Mouse (Mus musculus) cortical plate, adult 2 months (tissue): ENCODE results near the gene Pcx. TPM values are rescaled to one million over a fixed set of nuclear protein-coding genes. Genes with fewer than 3 reads are reported as not detected.
A peak's percentile ranks its signal among the peaks of the same experiment; 100 is the strongest.

Experiments
- H3K27ac ChIP-seq: fragments of 200-500 bp; 2 replicates; pipeline ENCODE4 v1.5.1; 2012; ENCODE audit warnings: low read length, control low read depth, inconsistent platforms; ENCODE audit not compliant: insufficient read depth
- H3K4me1 ChIP-seq: fragments of 200-500 bp; 2 replicates; pipeline ENCODE4 v1.6.1; 2011; ENCODE audit warnings: low read length; ENCODE audit not compliant: control insufficient read depth, insufficient read depth
- H3K4me3 ChIP-seq: fragments of 200-500 bp; 2 replicates; pipeline ENCODE4 v1.5.1; 2011; ENCODE audit warnings: mild to moderate bottlenecking, low read length, control low read depth; ENCODE audit not compliant: insufficient read depth
- CTCF ChIP-seq: fragments of 200-500 bp; IDR thresholded peaks from 2 replicates; pipeline ENCODE4 v1.5.1; 2011; ENCODE audit warnings: mild to moderate bottlenecking, control low read depth, low read length; ENCODE audit not compliant: insufficient read depth; ENCODE audit errors: extremely low read depth
- POLR2A ChIP-seq: fragments of 200-500 bp; IDR thresholded peaks from 2 replicates; pipeline ENCODE4 v1.6.1; 2011; ENCODE audit warnings: mild to moderate bottlenecking, low read length, control low read depth; ENCODE audit not compliant: insufficient read depth; ENCODE audit errors: extremely low read depth
- polyA plus RNA-seq: library from polyadenylated mRNA; depleted of rRNA; stranded (reverse); fragments of >200 nt; gene quantifications from 2 replicates; pipeline ENCODE4 v1.2.3, GENCODE M21; 2012

Pcx gene
- polyA plus RNA-seq, 1 experiment: 41.4 TPM

GRCm38 (mm10) chr19:4511116-4511841, 1.0 kb downstream of the Pcx start:
- Histone ChIP-seq H3K4me3 (peak overlapping the region; percentile 46), H3K4me1 (peaks cover 2% of the 10 kb centered on the region; the same call in 1 of the 2 replicates), H3K27ac (no peak overlapping the region)
- TF ChIP-seq POLR2A: no peak
- TF ChIP-seq CTCF: no peak

- no peak overlapping the region for H3K4me3 ChIP-seq
- H3K4me1 ChIP-seq: peaks cover 5% of the 10 kb centered on the region
- TF ChIP-seq CTCF: no peak
- TF ChIP-seq POLR2A: no peak
- H3K27ac ChIP-seq: no peak overlapping the region
Observed at GRCm38 (mm10) chr19:4513236-4513858, 3.1 kb downstream of the Pcx start.

- H3K27ac ChIP-seq: no peak overlapping the region
- no peak for TF ChIP-seq POLR2A
- TF ChIP-seq CTCF: no peak
Observed at GRCm38 (mm10) chr19:4515746-4516145, 5.5 kb downstream of the Pcx start.

GRCm38 (mm10) chr19:4516288-4516687, 6.0 kb downstream of the Pcx start:
- Histone ChIP-seq H3K4me3 (no peak overlapping the region), H3K27ac (no peak overlapping the region), H3K4me1 (peaks cover 5% of the 10 kb centered on the region)
- TF ChIP-seq POLR2A (no peak), CTCF (no peak)

More at GRCm38 (mm10) chr19:4515746-4516145, 5.5 kb downstream of the Pcx start:
- Histone ChIP-seq H3K4me1 (peaks cover 5% of the 10 kb centered on the region), H3K4me3 (no peak overlapping the region)

- peaks cover 4% of the 10 kb centered on the region for H3K4me1 ChIP-seq
- TF ChIP-seq CTCF: no peak
- no peak for TF ChIP-seq POLR2A
- no peak overlapping the region for H3K4me3 ChIP-seq
- no peak overlapping the region for H3K27ac ChIP-seq
Observed at GRCm38 (mm10) chr19:4517483-4517882, 7.2 kb downstream of the Pcx start.

- Histone ChIP-seq H3K27ac (no peak overlapping the region), H3K4me3 (no peak overlapping the region), H3K4me1 (peaks cover 4% of the 10 kb centered on the region)
- TF ChIP-seq POLR2A: no peak
- no peak for TF ChIP-seq CTCF
Observed at GRCm38 (mm10) chr19:4521426-4522050, 11.3 kb downstream of the Pcx start.

GRCm38 (mm10) chr19:4534646-4535045, 24.4 kb downstream of the Pcx start:
- TF ChIP-seq CTCF (no peak), POLR2A (no peak)
- no peak overlapping the region for H3K4me3 ChIP-seq
- no peak overlapping the region for H3K27ac ChIP-seq
- no peaks in the 10 kb centered on the region for H3K4me1 ChIP-seq

- no peaks in the 10 kb centered on the region for H3K4me1 ChIP-seq
- TF ChIP-seq CTCF: no peak
- TF ChIP-seq POLR2A: no peak
- no peak overlapping the region for H3K27ac ChIP-seq
- no peak overlapping the region for H3K4me3 ChIP-seq
Observed at GRCm38 (mm10) chr19:4535922-4536321, 25.6 kb downstream of the Pcx start.

- no peaks in the 10 kb centered on the region for H3K4me1 ChIP-seq
Observed at GRCm38 (mm10) chr19:4536606-4537005, 26.3 kb downstream of the Pcx start.

More at GRCm38 (mm10) chr19:4536606-4537005, 26.3 kb downstream of the Pcx start:
- Histone ChIP-seq H3K27ac (no peak overlapping the region), H3K4me3 (no peak overlapping the region)
- TF ChIP-seq POLR2A (no peak), CTCF (no peak)
